Mouse (Mus musculus): ENCODE measurements at regions not wholly inside any gene's neighbourhood (a gene's known extent, or its start where the extent isn't known, plus 50 kb on each side); places are given as distances from the start of the nearest gene placed in this dataset.

GRCm38 (mm10) chr11:22684576-22684975 lies 172.7 kb downstream of the Tmem17 start:
- Histone ChIP-seq H3K9me3 (ENCODE audit: control insufficient read depth, low read length) (no peaks in the 10 kb centered on the region), H3K36me3 (ENCODE audit: control insufficient read depth, insufficient read depth, low read length) (no peaks in the 10 kb centered on the region), H3K4me2 (no peak overlapping the region), H3K9ac (ENCODE audit: low read length) (no peak overlapping the region), H3K27me3 (ENCODE audit: control insufficient read depth, insufficient read depth, low read length) (no peaks in the 10 kb centered on the region), H3K4me3 (ENCODE audit: low read depth, low read length) (no peak overlapping the region), H3K27ac (ENCODE audit: low read depth, low read length) (no peak overlapping the region), H3K4me1 (ENCODE audit: control insufficient read depth, insufficient read depth, low read length) (no peaks in the 10 kb centered on the region)
- no peak for DNase-seq (ENCODE audit: low spot score, missing footprints)
- 92% methylated on average over 4 of the region's 4 CpGs for WGBS
- no peak for ATAC-seq (ENCODE audit: low FRiP score)

GRCm38 (mm10) chr11:22690829-22691228 lies 169.9 kb downstream of the B3gnt2 start:
- Histone ChIP-seq H3K27me3 (ENCODE audit: control insufficient read depth, insufficient read depth, low read length) (no peaks in the 10 kb centered on the region), H3K4me3 (ENCODE audit: low read depth, low read length) (no peak overlapping the region), H3K9me3 (ENCODE audit: control insufficient read depth, low read length) (no peaks in the 10 kb centered on the region), H3K4me2 (no peak overlapping the region), H3K27ac (ENCODE audit: low read depth, low read length) (no peak overlapping the region), H3K9ac (ENCODE audit: low read length) (no peak overlapping the region), H3K4me1 (ENCODE audit: control insufficient read depth, insufficient read depth, low read length) (peaks cover 3% of the 10 kb centered on the region), H3K36me3 (ENCODE audit: control insufficient read depth, insufficient read depth, low read length) (no peaks in the 10 kb centered on the region)
- ATAC-seq (ENCODE audit: low FRiP score) (no peak), DNase-seq (ENCODE audit: low spot score, missing footprints) (no peak)
- WGBS = 97% methylated on average over 3 of the region's 3 CpGs

GRCm38 (mm10) chr11:22692281-22692857 lies 168.4 kb downstream of the B3gnt2 start:
- DNase-seq (ENCODE audit: low spot score, missing footprints) (no peak), ATAC-seq (ENCODE audit: low FRiP score) (no peak)
- WGBS = 70% methylated on average over 5 of the region's 5 CpGs

GRCm38 (mm10) chr11:22692941-22693341 lies 167.8 kb downstream of the B3gnt2 start:
- Histone ChIP-seq H3K36me3 (ENCODE audit: control insufficient read depth, insufficient read depth, low read length) (no peaks in the 10 kb centered on the region), H3K9me3 (ENCODE audit: control insufficient read depth, low read length) (no peaks in the 10 kb centered on the region), H3K4me3 (ENCODE audit: low read depth, low read length) (no peak overlapping the region), H3K4me1 (ENCODE audit: control insufficient read depth, insufficient read depth, low read length) (peaks cover 3% of the 10 kb centered on the region), H3K27me3 (ENCODE audit: control insufficient read depth, insufficient read depth, low read length) (no peaks in the 10 kb centered on the region), H3K27ac (ENCODE audit: low read depth, low read length) (no peak overlapping the region), H3K4me2 (no peak overlapping the region), H3K9ac (ENCODE audit: low read length) (no peak overlapping the region)
- DNase-seq (ENCODE audit: low spot score, missing footprints) (no peak), ATAC-seq (ENCODE audit: low FRiP score) (no peak)
- 38% methylated on average over 1 of the region's 1 CpGs for WGBS

More at GRCm38 (mm10) chr11:22692281-22692857, 168.4 kb downstream of the B3gnt2 start:
- Histone ChIP-seq H3K9ac (ENCODE audit: low read length) (no peak overlapping the region), H3K36me3 (ENCODE audit: control insufficient read depth, insufficient read depth, low read length) (no peaks in the 10 kb centered on the region), H3K27ac (ENCODE audit: low read depth, low read length) (no peak overlapping the region), H3K9me3 (ENCODE audit: control insufficient read depth, low read length) (no peaks in the 10 kb centered on the region), H3K4me3 (ENCODE audit: low read depth, low read length) (no peak overlapping the region), H3K27me3 (ENCODE audit: control insufficient read depth, insufficient read depth, low read length) (no peaks in the 10 kb centered on the region), H3K4me2 (no peak overlapping the region), H3K4me1 (ENCODE audit: control insufficient read depth, insufficient read depth, low read length) (peaks cover 3% of the 10 kb centered on the region)

- Histone ChIP-seq H3K4me3 (ENCODE audit: low read depth, low read length) (no peak overlapping the region), H3K4me2 (no peak overlapping the region), H3K27ac (ENCODE audit: low read depth, low read length) (no peak overlapping the region), H3K9me3 (ENCODE audit: control insufficient read depth, low read length) (no peaks in the 10 kb centered on the region), H3K27me3 (ENCODE audit: control insufficient read depth, insufficient read depth, low read length) (no peaks in the 10 kb centered on the region), H3K9ac (ENCODE audit: low read length) (no peak overlapping the region), H3K36me3 (ENCODE audit: control insufficient read depth, insufficient read depth, low read length) (no peaks in the 10 kb centered on the region), H3K4me1 (ENCODE audit: control insufficient read depth, insufficient read depth, low read length) (peaks cover 3% of the 10 kb centered on the region)
- WGBS = 85% methylated on average over 2 of the region's 2 CpGs
- ATAC-seq (ENCODE audit: low FRiP score) = no peak
- DNase-seq (ENCODE audit: low spot score, missing footprints) = no peak
Observed at GRCm38 (mm10) chr11:22693376-22693775, 167.4 kb downstream of the B3gnt2 start.

- WGBS = 88% methylated on average over 2 of the region's 2 CpGs
- no peaks in the 10 kb centered on the region for H3K27me3 ChIP-seq (ENCODE audit: control insufficient read depth, insufficient read depth, low read length)
- no peak for DNase-seq (ENCODE audit: low spot score, missing footprints)
Observed at GRCm38 (mm10) chr11:22693984-22694383, 166.8 kb downstream of the B3gnt2 start.

GRCm38 (mm10) chr11:22694829-22695228 lies 165.9 kb downstream of the B3gnt2 start:
- no peaks in the 10 kb centered on the region for H3K27me3 ChIP-seq (ENCODE audit: control insufficient read depth, insufficient read depth, low read length)
- H3K4me1 ChIP-seq (ENCODE audit: control insufficient read depth, insufficient read depth, low read length) = peaks cover 3% of the 10 kb centered on the region
- ATAC-seq (ENCODE audit: low FRiP score) (no peak), DNase-seq (ENCODE audit: low spot score, missing footprints) (no peak)
- H3K4me2 ChIP-seq = no peak overlapping the region
- no peak overlapping the region for H3K9ac ChIP-seq (ENCODE audit: low read length)
- no peak overlapping the region for H3K4me3 ChIP-seq (ENCODE audit: low read depth, low read length)
- no peaks in the 10 kb centered on the region for H3K36me3 ChIP-seq (ENCODE audit: control insufficient read depth, insufficient read depth, low read length)
- WGBS = 81% methylated on average over 5 of the region's 5 CpGs
- H3K27ac ChIP-seq (ENCODE audit: low read depth, low read length) = no peak overlapping the region
- H3K9me3 ChIP-seq (ENCODE audit: control insufficient read depth, low read length) = no peaks in the 10 kb centered on the region

More at GRCm38 (mm10) chr11:22693984-22694383, 166.8 kb downstream of the B3gnt2 start:
- peaks cover 3% of the 10 kb centered on the region for H3K4me1 ChIP-seq (ENCODE audit: control insufficient read depth, insufficient read depth, low read length)
- no peak overlapping the region for H3K9ac ChIP-seq (ENCODE audit: low read length)
- no peaks in the 10 kb centered on the region for H3K36me3 ChIP-seq (ENCODE audit: control insufficient read depth, insufficient read depth, low read length)
- H3K9me3 ChIP-seq (ENCODE audit: control insufficient read depth, low read length) = no peaks in the 10 kb centered on the region
- no peak overlapping the region for H3K27ac ChIP-seq (ENCODE audit: low read depth, low read length)
- no peak overlapping the region for H3K4me3 ChIP-seq (ENCODE audit: low read depth, low read length)
- H3K4me2 ChIP-seq = no peak overlapping the region
- ATAC-seq (ENCODE audit: low FRiP score) = no peak

GRCm38 (mm10) chr11:22695237-22695636 lies 165.5 kb downstream of the B3gnt2 start:
- H3K36me3 ChIP-seq (ENCODE audit: control insufficient read depth, insufficient read depth, low read length) = no peaks in the 10 kb centered on the region
- WGBS = 89% methylated on average over 1 of the region's 1 CpGs
- no peak overlapping the region for H3K4me2 ChIP-seq
- H3K4me3 ChIP-seq (ENCODE audit: low read depth, low read length) = no peak overlapping the region
- no peak overlapping the region for H3K9ac ChIP-seq (ENCODE audit: low read length)
- H3K27me3 ChIP-seq (ENCODE audit: control insufficient read depth, insufficient read depth, low read length) = no peaks in the 10 kb centered on the region
- H3K27ac ChIP-seq (ENCODE audit: low read depth, low read length) = no peak overlapping the region
- H3K9me3 ChIP-seq (ENCODE audit: control insufficient read depth, low read length) = no peaks in the 10 kb centered on the region
- DNase-seq (ENCODE audit: low spot score, missing footprints) (no peak), ATAC-seq (ENCODE audit: low FRiP score) (no peak)
- H3K4me1 ChIP-seq (ENCODE audit: control insufficient read depth, insufficient read depth, low read length) = peaks cover 3% of the 10 kb centered on the region

GRCm38 (mm10) chr11:22698057-22698941 lies 162.5 kb downstream of the B3gnt2 start:
- no peak overlapping the region; the same call in 1 of the 2 replicates for H3K27ac ChIP-seq (ENCODE audit: low read depth, low read length)
- DNase-seq (ENCODE audit: low spot score, missing footprints) (no peak), ATAC-seq (ENCODE audit: low FRiP score) (no peak)
- no peaks in the 10 kb centered on the region for H3K9me3 ChIP-seq (ENCODE audit: control insufficient read depth, low read length)
- no peak overlapping the region for H3K4me3 ChIP-seq (ENCODE audit: low read depth, low read length)
- H3K4me2 ChIP-seq = no peak overlapping the region
- no peaks in the 10 kb centered on the region for H3K27me3 ChIP-seq (ENCODE audit: control insufficient read depth, insufficient read depth, low read length)
- 65% methylated on average over 5 of the region's 5 CpGs for WGBS
- no peak overlapping the region for H3K9ac ChIP-seq (ENCODE audit: low read length)
- H3K36me3 ChIP-seq (ENCODE audit: control insufficient read depth, insufficient read depth, low read length) = no peaks in the 10 kb centered on the region
- peaks cover 3% of the 10 kb centered on the region for H3K4me1 ChIP-seq (ENCODE audit: control insufficient read depth, insufficient read depth, low read length)
